Mouse (Mus musculus) bone marrow, adult 2 months (tissue): ENCODE results near the gene Gm17324. TPM values are rescaled to one million over a fixed set of nuclear protein-coding genes. Genes with fewer than 3 reads are reported as not detected.

Experiments used
- H3K27ac ChIP-seq: fragments of 200-500 bp; 2 replicates; pipeline ENCODE4 v1.5.1; 2012; ENCODE audit warnings: low read depth, mild to moderate bottlenecking, control low read depth, inconsistent platforms, low read length; ENCODE audit not compliant: control insufficient read depth, poor library complexity, insufficient read depth
- H3K4me1 ChIP-seq: fragments of 200-500 bp; 2 replicates; pipeline ENCODE4 v1.6.1; 2011; ENCODE audit warnings: low read length; ENCODE audit not compliant: control insufficient read depth, insufficient read depth
- H3K4me3 ChIP-seq: fragments of 200-500 bp; replicated peaks from 2 replicates; pipeline ENCODE3; 2011; ENCODE audit warnings: mild to moderate bottlenecking, low read depth, low read length, control low read depth; ENCODE audit not compliant: control insufficient read depth
- CTCF ChIP-seq: fragments of 200-500 bp; IDR thresholded peaks from 2 replicates; pipeline ENCODE4 v1.5.1; 2011; ENCODE audit warnings: low read length, control low read depth; ENCODE audit not compliant: control insufficient read depth, insufficient read depth
- POLR2A ChIP-seq: fragments of 200-500 bp; IDR thresholded peaks from 2 replicates; pipeline ENCODE4 v1.6.1; 2011; ENCODE audit warnings: low read depth, mild to moderate bottlenecking, control low read depth, low read length, borderline replicate concordance; ENCODE audit not compliant: control insufficient read depth
- WGBS: fragments of 180-500 bp; shearing (Covaris S2); methylation state at CpG from one replicate; pipeline ENCODE4 v1.1.7; 2018; 5-methylcytosine and 5-hydroxymethylcytosine counted together
- polyA plus RNA-seq: library from polyadenylated mRNA; stranded (reverse); fragments of >200 nt; gene quantifications from 2 replicates; pipeline ENCODE4 v1.2.4, GENCODE M21; 2011; ENCODE audit warnings: low replicate concordance; ENCODE audit not compliant: missing spikeins, insufficient read depth, insufficient read length

The Gm17324 gene
- polyA plus RNA-seq, 1 experiment: not detected

GRCm38 (mm10) chr9:78475383-78475780 is 26.8 kb upstream of the Gm17324 start:
- 87% methylated on average over 2 of the region's 2 CpGs for WGBS
- Histone ChIP-seq H3K4me1 (no peaks in the 10 kb centered on the region), H3K4me3 (no peak overlapping the region), H3K27ac (no peak overlapping the region)
- TF ChIP-seq CTCF (no peak), POLR2A (no peak)

- 84% methylated on average over 5 of the region's 5 CpGs for WGBS
- H3K27ac ChIP-seq: no peak overlapping the region
- TF ChIP-seq POLR2A (no peak), CTCF (no peak)
- no peaks in the 10 kb centered on the region for H3K4me1 ChIP-seq
- no peak overlapping the region for H3K4me3 ChIP-seq
Observed at GRCm38 (mm10) chr9:78474771-78475382, 26.3 kb upstream of the Gm17324 start.

DNA sequence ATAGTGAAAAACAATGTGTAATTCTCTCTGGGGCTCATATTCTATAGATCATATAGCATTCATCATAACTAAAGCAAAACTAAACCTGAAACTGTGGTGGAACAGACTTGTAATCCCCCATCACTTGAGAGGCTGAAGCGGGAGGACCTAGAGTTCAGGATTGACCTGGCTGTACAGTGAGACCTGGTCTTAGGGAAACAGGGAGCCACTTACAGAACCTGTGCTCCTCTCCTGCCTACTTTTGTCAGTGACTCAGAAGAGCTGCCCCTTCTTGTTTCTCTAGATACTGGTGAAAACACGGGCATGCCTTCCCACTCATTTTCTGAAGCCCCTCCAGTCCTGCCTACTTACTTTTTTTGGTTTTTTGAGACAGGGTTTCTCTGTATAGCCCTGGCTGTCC is 25.7 kb upstream of the Gm17324 start:
- Histone ChIP-seq H3K27ac (no peak overlapping the region), H3K4me1 (no peaks in the 10 kb centered on the region), H3K4me3 (no peak overlapping the region)
- 74% methylated on average over 2 of the region's 2 CpGs for WGBS
- TF ChIP-seq CTCF: no peak
- TF ChIP-seq POLR2A: no peak

GRCm38 (mm10) chr9:78473588-78473987 is 25.0 kb upstream of the Gm17324 start:
- TF ChIP-seq CTCF (no peak), POLR2A (no peak)

GRCm38 (mm10) chr9:78465725-78466124 is 17.1 kb upstream of the Gm17324 start:
- H3K4me1 ChIP-seq: no peaks in the 10 kb centered on the region; the same call in 1 of the 2 replicates
- no peak overlapping the region for H3K27ac ChIP-seq
- 95% methylated on average over 3 of the region's 3 CpGs for WGBS
- H3K4me3 ChIP-seq: no peak overlapping the region
- no peak for TF ChIP-seq CTCF
- TF ChIP-seq POLR2A: no peak

More at GRCm38 (mm10) chr9:78473588-78473987, 25.0 kb upstream of the Gm17324 start:
- no peaks in the 10 kb centered on the region for H3K4me1 ChIP-seq
- no peak overlapping the region for H3K27ac ChIP-seq
- no peak overlapping the region for H3K4me3 ChIP-seq
- WGBS: 94% methylated on average over 8 of the region's 8 CpGs

GRCm38 (mm10) chr9:78463337-78463736 is 14.8 kb upstream of the Gm17324 start:
- TF ChIP-seq POLR2A: no peak
- TF ChIP-seq CTCF: no peak
- 44% methylated on average over 4 of the region's 4 CpGs for WGBS
- Histone ChIP-seq H3K4me3 (no peak overlapping the region), H3K27ac (no peak overlapping the region), H3K4me1 (no peaks in the 10 kb centered on the region; the same call in none of the 2 replicates)

GRCm38 (mm10) chr9:78457026-78457425 is 8.4 kb upstream of the Gm17324 start:
- WGBS: 92% methylated on average over 8 of the region's 8 CpGs
- Histone ChIP-seq H3K4me1 (no peaks in the 10 kb centered on the region; the same call in none of the 2 replicates), H3K27ac (no peak overlapping the region), H3K4me3 (no peak overlapping the region)
- no peak for TF ChIP-seq CTCF
- no peak for TF ChIP-seq POLR2A

- TF ChIP-seq POLR2A: no peak
- TF ChIP-seq CTCF: no peak
- 16% methylated on average over 4 of the region's 4 CpGs for WGBS
- Histone ChIP-seq H3K27ac (peak overlapping the region; percentile 83), H3K4me3 (no peak overlapping the region), H3K4me1 (peaks cover 5% of the 10 kb centered on the region; the same call in 1 of the 2 replicates)
Observed at GRCm38 (mm10) chr9:78451382-78451781, 2.8 kb upstream of the Gm17324 start.

DNA sequence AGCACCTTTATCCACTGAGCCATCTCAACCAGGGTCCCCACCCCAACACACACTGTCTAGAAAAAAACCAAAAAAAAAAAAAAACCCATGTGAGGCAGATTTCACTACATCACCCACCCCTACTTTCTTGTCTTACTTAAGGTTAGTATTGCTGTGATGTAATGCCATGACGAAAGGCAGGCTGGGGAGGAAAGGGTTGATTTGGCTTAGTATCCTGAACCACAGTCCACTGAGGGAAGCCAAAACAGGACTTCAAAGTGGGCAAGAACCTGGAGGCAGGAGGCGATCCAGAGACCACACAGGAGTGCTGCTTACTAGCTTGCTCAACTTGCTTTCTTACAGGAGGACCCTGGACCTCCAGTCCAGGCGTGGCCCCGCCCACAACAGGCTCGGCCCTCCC is 1.8 kb upstream of the Gm17324 start:
- 53% methylated on average over 5 of the region's 5 CpGs for WGBS
- TF ChIP-seq CTCF (no peak), POLR2A (no peak)
- peak overlapping the region; percentile 75 for H3K27ac ChIP-seq
- H3K4me1 ChIP-seq: peaks cover 5% of the 10 kb centered on the region; the same call in 1 of the 2 replicates
- H3K4me3 ChIP-seq: no peak overlapping the region
